Mouse (Mus musculus): ENCODE results near the gene Kif17. TPM values are rescaled to one million over a fixed set of nuclear protein-coding genes. Genes with fewer than 3 reads are reported as not detected.

The Kif17 gene
- polyA plus RNA-seq, 1 experiment from 2014 or later = 0.21 TPM

DNA sequence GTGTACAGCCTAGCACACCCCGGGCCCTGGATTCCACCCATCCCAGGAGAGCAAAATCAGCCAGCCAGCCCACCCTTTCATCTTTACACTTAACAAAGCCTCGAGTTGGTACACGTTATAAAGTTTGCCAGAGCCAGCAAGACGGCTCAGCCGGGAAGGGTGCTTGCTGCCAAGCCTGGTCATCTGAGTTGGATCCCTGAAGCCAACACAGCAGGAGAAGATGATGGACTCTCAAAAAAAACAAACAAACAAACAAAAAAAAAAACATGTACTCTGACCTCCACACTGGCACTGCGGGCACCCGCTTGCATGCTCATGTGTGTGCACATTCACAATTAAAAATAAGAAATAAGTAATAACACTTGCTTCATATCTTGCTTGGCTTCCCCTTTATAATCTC is 91.8 kb downstream of the Kif17 start:
- 68% methylated on average over 7 of the region's 7 CpGs for WGBS
- DNase-seq (ENCODE audit: low spot score) (no peak), ATAC-seq (ENCODE audit: low FRiP score, low TSS enrichment) (no peak)
- H3K4me3 ChIP-seq (ENCODE audit: low read depth, low read length) = no peak overlapping the region
- H3K27me3 ChIP-seq (ENCODE audit: control insufficient read depth, insufficient read depth, low read length) = no peaks in the 10 kb centered on the region
- no peak overlapping the region for H3K4me2 ChIP-seq (replicated peaks; ENCODE audit: low read depth)
- no peaks in the 10 kb centered on the region for H3K36me3 ChIP-seq (ENCODE audit: control insufficient read depth, insufficient read depth, low read length)
- no peak overlapping the region for H3K9ac ChIP-seq (ENCODE audit: low read length)
- H3K27ac ChIP-seq (replicated peaks) = 0 out of 2 replicates have a peak overlapping the region, but pooled peaks have one; percentile 88
- H3K9me3 ChIP-seq (ENCODE audit: control insufficient read depth, low read length) = no peaks in the 10 kb centered on the region
- TF ChIP-seq CTCF (IDR thresholded peaks at IDR 0.05; ENCODE audit: low read depth) = no peak
- no peak for TF ChIP-seq EP300 (optimal IDR thresholded peaks at IDR 0.05)
- no peaks in the 10 kb centered on the region for H3K4me1 ChIP-seq (replicated peaks; ENCODE audit: control insufficient read depth, insufficient read depth)

GRCm38 (mm10) chr4:138342778-138343177 is 92.5 kb downstream of the Kif17 start:
- peak overlapping the region; percentile 88 for H3K27ac ChIP-seq (replicated peaks)
- TF ChIP-seq EP300 (optimal IDR thresholded peaks at IDR 0.05) (no peak), CTCF (IDR thresholded peaks at IDR 0.05; ENCODE audit: low read depth) (no peak)
- H3K4me1 ChIP-seq (replicated peaks; ENCODE audit: control insufficient read depth, insufficient read depth) = no peaks in the 10 kb centered on the region
- H3K4me2 ChIP-seq (replicated peaks; ENCODE audit: low read depth) = no peak overlapping the region
- ATAC-seq (ENCODE audit: low FRiP score, low TSS enrichment) (peak; percentile 80), DNase-seq (ENCODE audit: low spot score) (peak; percentile 76)
- 56% methylated on average over 6 of the region's 6 CpGs for WGBS
- no peaks in the 10 kb centered on the region for H3K36me3 ChIP-seq (ENCODE audit: control insufficient read depth, insufficient read depth, low read length)
- H3K27me3 ChIP-seq (ENCODE audit: control insufficient read depth, insufficient read depth, low read length) = no peaks in the 10 kb centered on the region
- H3K9me3 ChIP-seq (ENCODE audit: control insufficient read depth, low read length) = no peaks in the 10 kb centered on the region
- H3K4me3 ChIP-seq (ENCODE audit: low read depth, low read length) = no peak overlapping the region
- H3K9ac ChIP-seq (ENCODE audit: low read length) = no peak overlapping the region

- no peak for TF ChIP-seq CTCF (IDR thresholded peaks at IDR 0.05; ENCODE audit: low read depth)
- no peak for TF ChIP-seq EP300 (optimal IDR thresholded peaks at IDR 0.05)
- WGBS = 63% methylated on average over 10 of the region's 10 CpGs
- peak; percentile 42 for DNase-seq (ENCODE audit: low spot score)
- no peaks in the 10 kb centered on the region for H3K27me3 ChIP-seq (ENCODE audit: control insufficient read depth, insufficient read depth, low read length)
- H3K4me3 ChIP-seq (ENCODE audit: low read depth, low read length) = no peak overlapping the region
- no peak overlapping the region for H3K4me2 ChIP-seq (replicated peaks; ENCODE audit: low read depth)
- peak; percentile 21; the same call in 1 of the 2 replicates for ATAC-seq (ENCODE audit: low FRiP score, low TSS enrichment)
- peak overlapping the region; percentile 88 for H3K27ac ChIP-seq (replicated peaks)
- H3K9me3 ChIP-seq (ENCODE audit: control insufficient read depth, low read length) = no peaks in the 10 kb centered on the region
- no peaks in the 10 kb centered on the region for H3K4me1 ChIP-seq (replicated peaks; ENCODE audit: control insufficient read depth, insufficient read depth)
- no peak overlapping the region for H3K9ac ChIP-seq (ENCODE audit: low read length)
- no peaks in the 10 kb centered on the region for H3K36me3 ChIP-seq (ENCODE audit: control insufficient read depth, insufficient read depth, low read length)
Observed at GRCm38 (mm10) chr4:138343341-138343837, 93.2 kb downstream of the Kif17 start.

DNA sequence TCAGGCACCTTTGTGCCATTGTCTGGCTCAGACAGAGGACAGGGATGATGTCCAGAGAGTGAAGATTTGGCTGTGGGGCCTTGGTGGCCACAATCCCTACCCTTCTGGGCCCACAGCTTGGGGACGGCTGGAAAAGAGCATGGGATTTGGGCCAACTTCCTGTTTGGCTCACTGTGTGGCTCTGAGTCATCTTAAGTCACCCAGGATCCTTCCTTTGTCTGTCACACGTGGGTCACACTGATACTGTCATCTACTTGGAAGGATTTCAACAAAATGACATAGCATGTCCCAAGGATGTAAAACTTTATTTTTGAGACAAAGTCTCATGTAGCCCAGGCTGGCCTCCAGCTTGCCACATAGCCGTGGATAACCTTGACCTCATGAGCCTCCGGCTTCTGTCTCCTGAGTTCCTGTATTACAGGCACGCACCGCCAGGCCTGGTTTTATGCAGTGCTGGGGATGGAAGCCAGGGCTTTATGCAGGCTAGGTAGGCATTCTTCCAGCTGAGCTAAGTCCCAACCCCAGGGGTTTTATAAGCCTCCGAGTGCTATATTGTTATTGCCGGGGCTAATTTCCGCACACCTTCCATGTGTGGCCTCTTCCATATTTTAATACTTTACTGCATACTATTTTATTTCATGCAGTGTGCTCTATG is 94.8 kb downstream of the Kif17 start:
- DNase-seq (ENCODE audit: low spot score) (no peak), ATAC-seq (ENCODE audit: low FRiP score, low TSS enrichment) (peak; percentile 22; the same call in 1 of the 2 replicates)
- Histone ChIP-seq H3K36me3 (ENCODE audit: control insufficient read depth, insufficient read depth, low read length) (no peaks in the 10 kb centered on the region), H3K9me3 (ENCODE audit: control insufficient read depth, low read length) (no peaks in the 10 kb centered on the region), H3K4me1 (replicated peaks; ENCODE audit: control insufficient read depth, insufficient read depth) (no peaks in the 10 kb centered on the region), H3K4me2 (replicated peaks; ENCODE audit: low read depth) (no peak overlapping the region), H3K27me3 (ENCODE audit: control insufficient read depth, insufficient read depth, low read length) (no peaks in the 10 kb centered on the region), H3K9ac (ENCODE audit: low read length) (no peak overlapping the region), H3K4me3 (ENCODE audit: low read depth, low read length) (no peak overlapping the region), H3K27ac (replicated peaks) (0 out of 2 replicates have a peak overlapping the region, but pooled peaks have one; percentile 40)
- 66% methylated on average over 9 of the region's 9 CpGs for WGBS
- no peak for TF ChIP-seq CTCF (IDR thresholded peaks at IDR 0.05; ENCODE audit: low read depth)

DNA sequence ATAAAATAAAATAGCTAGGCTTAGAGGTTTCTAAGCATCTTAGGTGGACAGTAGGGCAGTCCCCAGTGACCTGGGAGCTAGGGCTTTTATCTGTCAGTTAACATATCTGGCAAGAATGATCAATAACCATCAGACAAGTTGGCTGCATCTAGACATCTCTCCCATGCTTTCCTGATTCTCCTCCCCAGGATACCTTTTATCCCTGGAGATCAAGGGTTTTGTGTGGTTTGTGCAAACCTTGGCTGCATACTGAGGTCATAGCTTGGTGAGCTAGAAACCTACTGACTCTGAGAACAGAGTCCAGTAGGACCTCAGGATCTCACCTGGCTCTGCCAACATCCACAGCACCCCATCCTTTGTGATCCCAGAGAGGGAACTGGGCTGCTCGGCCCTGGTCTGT is 97.0 kb downstream of the Kif17 start:
- no peak for ATAC-seq (ENCODE audit: low FRiP score, low TSS enrichment)

DNA sequence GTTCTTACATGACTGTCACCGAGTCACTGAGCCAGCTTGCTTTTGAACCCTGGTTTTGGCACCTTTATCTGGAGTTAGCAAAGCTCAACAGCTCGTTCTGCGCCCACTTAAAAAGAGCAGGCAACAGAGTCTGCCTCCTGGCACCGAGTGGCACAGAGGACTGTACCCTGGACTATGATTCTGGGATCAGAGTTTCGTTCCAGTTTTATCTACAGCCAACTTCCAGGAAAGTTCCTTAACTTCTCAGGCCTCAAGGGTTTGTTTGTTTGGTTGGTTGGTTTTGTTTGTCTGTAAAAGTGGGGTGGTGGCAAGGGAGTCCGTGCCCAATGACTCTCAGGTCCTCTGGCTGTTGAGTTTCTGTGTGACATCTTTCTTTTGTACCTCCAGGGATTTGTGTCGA is 98.5 kb downstream of the Kif17 start:
- H3K4me1 ChIP-seq (replicated peaks; ENCODE audit: control insufficient read depth, insufficient read depth) = no peaks in the 10 kb centered on the region
- H3K9ac ChIP-seq (ENCODE audit: low read length) = no peak overlapping the region
- H3K36me3 ChIP-seq (ENCODE audit: control insufficient read depth, insufficient read depth, low read length) = no peaks in the 10 kb centered on the region
- peak overlapping the region; percentile 70 for H3K27ac ChIP-seq (replicated peaks)
- TF ChIP-seq EP300 (optimal IDR thresholded peaks at IDR 0.05) (no peak), CTCF (IDR thresholded peaks at IDR 0.05; ENCODE audit: low read depth) (no peak)
- no peaks in the 10 kb centered on the region for H3K27me3 ChIP-seq (ENCODE audit: control insufficient read depth, insufficient read depth, low read length)
- peak; percentile 56 for DNase-seq (ENCODE audit: low spot score)
- no peak overlapping the region for H3K4me2 ChIP-seq (replicated peaks; ENCODE audit: low read depth)
- no peaks in the 10 kb centered on the region for H3K9me3 ChIP-seq (ENCODE audit: control insufficient read depth, low read length)
- 60% methylated on average over 7 of the region's 7 CpGs for WGBS
- no peak overlapping the region for H3K4me3 ChIP-seq (ENCODE audit: low read depth, low read length)
- peak; percentile 70 for ATAC-seq (ENCODE audit: low FRiP score, low TSS enrichment)

More for the DNA sequence above, 97.0 kb downstream of the Kif17 start:
- Histone ChIP-seq H3K27ac (replicated peaks) (no peak overlapping the region), H3K36me3 (ENCODE audit: control insufficient read depth, insufficient read depth, low read length) (no peaks in the 10 kb centered on the region), H3K4me2 (replicated peaks; ENCODE audit: low read depth) (no peak overlapping the region), H3K27me3 (ENCODE audit: control insufficient read depth, insufficient read depth, low read length) (no peaks in the 10 kb centered on the region), H3K4me1 (replicated peaks; ENCODE audit: control insufficient read depth, insufficient read depth) (no peaks in the 10 kb centered on the region), H3K9me3 (ENCODE audit: control insufficient read depth, low read length) (no peaks in the 10 kb centered on the region), H3K9ac (ENCODE audit: low read length) (no peak overlapping the region), H3K4me3 (ENCODE audit: low read depth, low read length) (no peak overlapping the region)
- 71% methylated on average over 1 of the region's 1 CpGs for WGBS
- TF ChIP-seq CTCF (IDR thresholded peaks at IDR 0.05; ENCODE audit: low read depth) = no peak
- no peak for TF ChIP-seq EP300 (optimal IDR thresholded peaks at IDR 0.05)
- no peak for DNase-seq (ENCODE audit: low spot score)

Small RNA genes lying within 50 kb of the gene (microRNA-seq; reads per million reads assigned to microRNA genes)
- gene Gm27646 (not detected), gene Mir7019 (not detected)

Other genes starting within 250 kb of the Kif17 start
- 74.7 and 75.4 TPM in 2 replicates for gene Hp1bp3, start 34.1 kb upstream of the Kif17 start, polyA plus RNA-seq (2015; fragmentation: Nextera tagmentation; extraction: Ambion mirVana)
- gene Sh2d5, start within 50 bp of the Kif17 start, polyA plus RNA-seq (2015; fragmentation: Nextera tagmentation; extraction: Ambion mirVana) = 0.19 and 0.25 TPM in 2 replicates
- 253 and 258 TPM in 2 replicates for gene Ddost, start 54.3 kb downstream of the Kif17 start, polyA plus RNA-seq (2015; fragmentation: Nextera tagmentation; extraction: Ambion mirVana)
- 62.1 and 77.1 TPM in 2 replicates for gene Pink1, start 75.9 kb downstream of the Kif17 start, polyA plus RNA-seq (2015; fragmentation: Nextera tagmentation; extraction: Ambion mirVana)
- gene Cda, start 117.6 kb downstream of the Kif17 start, polyA plus RNA-seq (2015; fragmentation: Nextera tagmentation; extraction: Ambion mirVana) = 12.5 and 15.2 TPM in 2 replicates
- 0.07 TPM in 1 of 2 replicates, not detected in the other for gene Fam43b, start 146.1 kb downstream of the Kif17 start, polyA plus RNA-seq (2015; fragmentation: Nextera tagmentation; extraction: Ambion mirVana)
- gene Mul1, start 184.2 kb downstream of the Kif17 start, polyA plus RNA-seq (2015; fragmentation: Nextera tagmentation; extraction: Ambion mirVana) = 17.1 and 18.7 TPM in 2 replicates
- gene Camk2n1, start 203.9 kb downstream of the Kif17 start, polyA plus RNA-seq (2015; fragmentation: Nextera tagmentation; extraction: Ambion mirVana) = 4.5 and 4.8 TPM in 2 replicates

Data from stomach, postnatal 0 days (tissue).